In the genomic region with DNA sequence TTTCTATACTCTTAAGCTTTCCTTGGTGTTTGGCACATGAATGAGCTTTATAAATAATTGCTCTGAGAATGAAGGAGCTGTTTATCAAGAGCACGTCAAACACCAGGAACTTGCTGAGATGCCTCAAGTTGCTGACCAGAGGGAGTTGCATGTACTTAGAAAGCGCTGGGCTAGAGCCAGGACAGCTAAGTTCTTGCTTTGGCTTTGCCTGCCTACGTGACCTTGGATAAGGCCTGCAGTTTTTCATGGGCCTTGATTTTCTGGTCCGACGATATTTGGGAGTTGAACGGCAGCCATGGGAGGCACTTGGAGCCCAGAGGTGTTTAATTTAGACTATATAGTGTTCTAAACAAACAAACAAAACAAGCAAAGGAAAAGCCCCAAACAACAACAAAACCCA, we compare ENCODE assay signal across 32 mouse cellular contexts.
DNase-seq lines count a peak whose midpoint lies in the region; ATAC-seq lines count a peak whose summit lies in the region.
"Had no signal": no experiment of that assay in that cellular context is flagged by ENCODE, and none has a peak within 500 bp of the region (broad histone marks: within the 10 kb centered on the region; RNA-seq: fewer than 3 reads in every experiment).

No protein-coding gene starts in this region.

- H3K27me3 ChIP-seq in heart, embryonic 11.5 days (ENCODE audit: control insufficient read depth, insufficient read depth, low read length) = no peaks in the 10 kb centered on the region
- no peaks in the 10 kb centered on the region for H3K27me3 ChIP-seq in hindbrain, embryonic 13.5 days
- H3K27me3 ChIP-seq: hindbrain, embryonic 15.5 days; liver, embryonic 12.5 days; midbrain, embryonic 12.5 days; neural tube, embryonic 12.5 days; Patski; stomach, embryonic 15.5 days had no signal

- H3K9ac ChIP-seq in heart, embryonic 11.5 days (ENCODE audit: low read depth, low read length) = no peak overlapping the region
- no peak overlapping the region for H3K9ac ChIP-seq in hindbrain, embryonic 13.5 days
- H3K9ac ChIP-seq: heart, embryonic 13.5 days; hindbrain, embryonic 15.5 days; liver, embryonic 12.5 days; liver, postnatal 0 days; midbrain, embryonic 12.5 days; neural tube, embryonic 12.5 days; stomach, embryonic 15.5 days had no signal

- H3K4me1 ChIP-seq in heart, embryonic 11.5 days (ENCODE audit: control insufficient read depth, insufficient read depth, low read length) = no peaks in the 10 kb centered on the region
- H3K4me1 ChIP-seq in hindbrain, embryonic 13.5 days (replicated peaks) = no peaks in the 10 kb centered on the region
- H3K4me1 ChIP-seq: hindbrain, embryonic 15.5 days; liver, embryonic 12.5 days; megakaryocyte, embryonic 14.5 days; midbrain, embryonic 12.5 days; neural tube, embryonic 12.5 days; stomach, embryonic 15.5 days had no signal

- H3K4me2 ChIP-seq in heart, embryonic 11.5 days = no peak overlapping the region
- H3K4me2 ChIP-seq in hindbrain, embryonic 13.5 days = no peak overlapping the region
- H3K4me2 ChIP-seq: heart, embryonic 13.5 days; hindbrain, embryonic 15.5 days; liver, embryonic 12.5 days; midbrain, embryonic 12.5 days; neural tube, embryonic 12.5 days; stomach, embryonic 15.5 days had no signal

- peak; percentile 14 for DNase-seq in heart, adult 11 months
- peak; percentile 54 for DNase-seq in ovary, postnatal 36 days (ENCODE audit: low spot score)
- DNase-seq in ovary, postnatal 10 days (ENCODE audit: low spot score) = no peak
- DNase-seq in adrenal gland, postnatal 36 days = peak; percentile 44 to 57
- no peak for DNase-seq in embryo, embryonic 11 days
- DNase-seq: cerebellum, adult 8-10 months; cerebellum, postnatal 25 days; gastrocnemius, postnatal 25 days; heart, adult 2 months; heart, postnatal 10 days; kidney, adult 18-20 months; left cerebral cortex, postnatal 4 days; liver, postnatal 0 days; lung, postnatal 4 days; right cerebral cortex, postnatal 25 days; thymus, adult 18-20 months; thymus, postnatal 25 days had no signal

- ATAC-seq in heart, embryonic 11.5 days (replicated peaks; ENCODE audit: insufficient number of reproducible peaks, low FRiP score, low TSS enrichment) = no peak
- ATAC-seq in hindbrain, embryonic 13.5 days (ENCODE audit: low FRiP score) = no peak
- ATAC-seq: forebrain, embryonic 14.5 days; inflammation-experienced regulatory T-cells, adult 6 months; liver, embryonic 12.5 days; liver, postnatal 0 days; Patski had no signal

- H3K4me3 ChIP-seq in heart, embryonic 11.5 days (ENCODE audit: low read depth, low read length) = no peak overlapping the region
- H3K4me3 ChIP-seq in hindbrain, embryonic 13.5 days = no peak overlapping the region
- H3K4me3 ChIP-seq: heart, adult 2 months; heart, embryonic 13.5 days; hindbrain, embryonic 15.5 days; liver, embryonic 12.5 days; megakaryocyte, embryonic 14.5 days; midbrain, embryonic 12.5 days; myocyte; neural tube, embryonic 12.5 days; stomach, embryonic 15.5 days had no signal

- no peak overlapping the region for H3K27ac ChIP-seq in heart, embryonic 11.5 days (ENCODE audit: low read depth, low read length)
- H3K27ac ChIP-seq in hindbrain, embryonic 13.5 days = no peak overlapping the region
- H3K27ac ChIP-seq: heart, adult 2 months; heart, embryonic 13.5 days; hindbrain, embryonic 15.5 days; kidney, postnatal 0 days; liver, embryonic 12.5 days; midbrain, embryonic 12.5 days; neural tube, embryonic 12.5 days; stomach, embryonic 15.5 days had no signal

- no peaks in the 10 kb centered on the region for H3K36me3 ChIP-seq in heart, embryonic 11.5 days (ENCODE audit: control insufficient read depth, insufficient read depth, low read length)
- no peaks in the 10 kb centered on the region for H3K36me3 ChIP-seq in hindbrain, embryonic 13.5 days
- H3K36me3 ChIP-seq: G1E; heart, embryonic 13.5 days; hindbrain, embryonic 15.5 days; liver, embryonic 12.5 days; midbrain, embryonic 12.5 days; neural tube, embryonic 12.5 days; stomach, embryonic 15.5 days had no signal

- no peaks in the 10 kb centered on the region for H3K9me3 ChIP-seq in heart, embryonic 11.5 days (replicated peaks; ENCODE audit: control insufficient read depth, low read length)
- no peaks in the 10 kb centered on the region for H3K9me3 ChIP-seq in hindbrain, embryonic 13.5 days
- H3K9me3 ChIP-seq: G1E; heart, embryonic 13.5 days; hindbrain, embryonic 15.5 days; liver, embryonic 12.5 days; midbrain, embryonic 12.5 days; neural tube, embryonic 12.5 days; stomach, embryonic 15.5 days had no signal

- 77% methylated on average over 6 of the region's 6 CpGs for WGBS in heart, embryonic 11.5 days (ENCODE audit: insufficient replicate concordance)
- 90% methylated on average over 6 of the region's 6 CpGs for WGBS in hindbrain, embryonic 13.5 days

Comparison
In these comparisons a context has a peak if more than half of its experiments do, and no peak if none do; other contexts are left out.
1. DNase-seq: peak in heart, adult 11 months (single experiment), ovary, postnatal 36 days (single experiment) and adrenal gland, postnatal 36 days (2 of 2); none in ovary, postnatal 10 days (single experiment) and embryo, embryonic 11 days (single experiment).